Mouse (Mus musculus): ENCODE data around the gene B3gnt3. TPM values are rescaled to one million over a fixed set of nuclear protein-coding genes. Genes with fewer than 3 reads are reported as not detected.
A peak's percentile ranks its signal among the peaks of the same experiment; 100 is the strongest.
"Not testable (repeated sequence)": the region's sequence is repeated elsewhere in the genome, so short reads cannot be mapped to it uniquely, and the experiment has no call there.

Gene B3gnt3
- polyA plus RNA-seq, 1 experiment from 2014 or later = 0.38 TPM

DNA sequence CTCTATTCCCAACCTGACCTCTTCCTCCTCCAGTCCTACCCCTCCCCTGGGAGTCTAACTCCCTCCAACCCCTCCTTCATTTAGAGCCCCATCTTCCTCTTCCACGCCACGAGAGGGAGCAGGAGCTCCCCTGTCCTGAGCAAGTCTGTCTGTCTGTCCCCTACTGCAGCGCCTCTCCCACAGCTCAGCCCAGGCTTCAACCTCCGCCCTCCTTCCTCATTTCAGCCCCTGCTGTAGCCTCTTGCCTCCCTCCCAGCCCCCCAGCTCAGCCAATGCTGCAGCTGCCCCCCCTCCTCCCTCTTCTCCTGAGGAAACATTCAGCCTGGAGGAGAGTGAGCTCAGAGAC lies 471 bp upstream of the B3gnt3 start:
- no peak overlapping the region for H3K27ac ChIP-seq (ENCODE audit: low read depth, low read length)
- H3K4me1 ChIP-seq (ENCODE audit: control insufficient read depth, insufficient read depth, low read length) = no peaks in the 10 kb centered on the region
- no peaks in the 10 kb centered on the region for H3K9me3 ChIP-seq (ENCODE audit: control insufficient read depth, low read length)
- H3K4me3 ChIP-seq (ENCODE audit: low read depth, low read length) = no peak overlapping the region
- WGBS = 38% methylated on average over 4 of the region's 4 CpGs
- DNase-seq (ENCODE audit: low spot score, missing footprints) = no peak
- no peaks in the 10 kb centered on the region for H3K36me3 ChIP-seq (ENCODE audit: control insufficient read depth, insufficient read depth, low read length)
- ATAC-seq (ENCODE audit: low FRiP score) = 0 out of 2 replicates have a peak, but pooled peaks have one; percentile 14
- no peak overlapping the region for H3K4me2 ChIP-seq
- H3K27me3 ChIP-seq (ENCODE audit: control insufficient read depth, insufficient read depth, low read length) = peaks cover 35% of the 10 kb centered on the region
- no peak overlapping the region for H3K9ac ChIP-seq (ENCODE audit: low read length)

DNA sequence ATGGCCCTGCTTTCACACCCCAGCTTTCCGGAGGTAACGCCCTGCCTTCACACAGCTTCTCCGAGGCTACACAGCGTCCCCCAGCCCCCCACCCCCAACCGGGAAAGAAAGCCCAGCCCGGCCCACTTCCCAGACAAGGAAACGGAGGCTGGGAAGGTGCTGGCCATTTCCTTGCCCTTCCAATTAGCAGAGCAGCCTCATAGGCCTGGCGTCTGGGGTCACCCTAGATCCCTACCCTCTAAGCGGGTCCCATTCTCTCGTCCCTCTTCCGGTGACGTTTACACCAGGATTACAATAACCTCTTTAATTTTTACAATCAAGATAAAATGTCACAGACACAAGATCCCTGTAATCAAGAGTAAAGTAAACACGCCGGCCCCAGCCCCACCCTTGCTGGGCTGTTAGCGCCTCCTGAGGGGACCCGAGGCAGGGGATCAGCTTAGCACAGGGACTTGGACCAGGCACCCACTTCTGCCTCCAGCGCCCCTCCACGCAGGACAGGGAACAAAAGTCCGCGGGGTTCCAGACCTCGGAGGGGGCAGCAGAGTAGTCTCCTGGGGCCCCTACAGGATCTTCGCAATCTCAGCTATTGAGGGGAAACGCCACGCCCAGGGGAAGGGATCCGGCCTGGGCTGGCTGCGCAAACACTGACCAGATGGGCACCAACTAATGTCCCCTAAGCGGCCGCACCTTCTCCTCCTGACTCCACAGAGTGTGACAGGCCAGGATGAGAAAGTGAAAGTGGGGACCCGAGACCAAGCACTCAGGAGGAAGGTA lies 908 bp downstream of the B3gnt3 start:
- ATAC-seq (ENCODE audit: low FRiP score) (no peak), DNase-seq (ENCODE audit: low spot score, missing footprints) (peak; percentile 88)
- Histone ChIP-seq H3K9ac (ENCODE audit: low read length) (no peak overlapping the region), H3K4me1 (ENCODE audit: control insufficient read depth, insufficient read depth, low read length) (no peaks in the 10 kb centered on the region), H3K27ac (ENCODE audit: low read depth, low read length) (no peak overlapping the region), H3K4me3 (ENCODE audit: low read depth, low read length) (no peak overlapping the region), H3K27me3 (ENCODE audit: control insufficient read depth, insufficient read depth, low read length) (peaks cover 35% of the 10 kb centered on the region), H3K9me3 (ENCODE audit: control insufficient read depth, low read length) (no peaks in the 10 kb centered on the region), H3K36me3 (ENCODE audit: control insufficient read depth, insufficient read depth, low read length) (no peaks in the 10 kb centered on the region), H3K4me2 (no peak overlapping the region)
- 10% methylated on average over 29 of the region's 29 CpGs for WGBS

DNA sequence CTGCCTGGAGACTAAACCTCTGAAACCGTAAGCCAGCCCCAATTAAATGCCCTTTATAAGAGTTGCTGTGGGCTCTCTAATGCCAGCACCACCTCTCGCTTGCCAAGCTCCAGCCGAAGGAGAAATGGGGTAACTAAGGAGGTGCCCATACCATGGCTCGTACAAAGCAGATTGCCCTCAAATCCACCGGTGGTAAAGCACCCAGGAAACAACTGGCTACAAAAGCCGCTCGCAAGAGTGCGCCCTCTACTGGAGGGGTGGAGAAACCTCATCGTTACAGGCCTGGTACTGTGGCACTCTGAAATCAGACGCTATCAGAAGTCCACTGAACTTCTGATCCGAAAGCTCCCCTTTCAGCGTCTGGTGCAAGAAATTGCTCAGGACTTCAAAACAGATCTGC lies 6.1 kb downstream of the B3gnt3 start:
- not testable (repeated sequence) for ATAC-seq (ENCODE audit: low FRiP score); H3K4me3 ChIP-seq (ENCODE audit: low read depth, low read length)
- WGBS = 61% methylated on average over 12 of the region's 12 CpGs

DNA sequence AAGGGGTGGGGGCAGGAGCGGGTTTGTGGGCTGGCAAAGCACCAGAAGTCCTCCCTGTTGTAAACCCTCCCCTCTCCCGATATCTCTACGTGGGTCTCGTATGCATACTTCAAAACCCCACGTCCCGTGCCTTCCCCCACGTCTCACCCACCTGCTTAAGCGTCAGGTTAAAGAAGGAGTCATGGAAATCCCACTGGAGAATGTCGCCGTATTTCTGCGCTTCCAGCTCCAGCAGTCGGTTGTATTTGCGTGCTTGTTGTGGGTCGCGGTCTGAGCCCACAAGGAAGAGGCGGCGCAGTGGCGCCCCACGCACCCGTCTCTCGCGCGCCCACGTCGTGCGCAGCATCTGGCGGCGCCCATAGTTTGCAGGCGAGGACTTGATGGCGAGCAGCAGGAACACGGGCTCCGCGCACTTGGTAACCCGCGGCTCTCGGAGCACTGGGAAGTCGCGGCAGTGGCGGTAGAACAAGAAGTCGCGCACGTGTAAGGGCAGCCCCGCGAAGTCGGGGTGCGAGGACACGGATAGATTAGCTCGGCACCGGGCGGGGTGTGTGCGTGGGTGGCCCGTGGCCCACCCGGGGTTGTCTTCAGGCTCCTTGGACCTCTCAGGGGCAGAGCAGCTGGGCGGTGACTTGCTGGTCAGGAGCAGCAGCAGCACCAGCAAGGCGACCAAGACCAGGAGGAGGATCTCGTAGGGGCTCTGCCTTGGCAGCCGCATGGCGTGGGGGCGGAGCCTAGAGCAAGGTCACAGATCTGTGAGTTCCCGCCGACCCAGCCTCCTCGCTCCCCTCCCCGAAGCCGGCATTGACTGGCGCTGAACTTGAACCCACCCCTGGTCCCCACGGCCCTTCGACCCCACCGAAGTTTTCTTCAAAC lies 8.2 kb downstream of the B3gnt3 start:
- Histone ChIP-seq H3K4me3 (ENCODE audit: low read depth, low read length) (no peak overlapping the region), H3K27me3 (ENCODE audit: control insufficient read depth, insufficient read depth, low read length) (peaks cover 72% of the 10 kb centered on the region), H3K9me3 (ENCODE audit: control insufficient read depth, low read length) (no peaks in the 10 kb centered on the region), H3K4me2 (no peak overlapping the region; the same call in 1 of the 2 replicates), H3K36me3 (ENCODE audit: control insufficient read depth, insufficient read depth, low read length) (no peaks in the 10 kb centered on the region), H3K9ac (ENCODE audit: low read length) (no peak overlapping the region), H3K4me1 (ENCODE audit: control insufficient read depth, insufficient read depth, low read length) (0 out of 2 replicates have a peak, but pooled peaks cover 3% of the 10 kb centered on the region), H3K27ac (ENCODE audit: low read depth, low read length) (no peak overlapping the region)
- ATAC-seq (ENCODE audit: low FRiP score) (peak; percentile 54; the same call in 1 of the 2 replicates), DNase-seq (ENCODE audit: low spot score, missing footprints) (peak; percentile 89)
- 10% methylated on average over 67 of the region's 68 CpGs for WGBS

More for the DNA sequence above, 6.1 kb downstream of the B3gnt3 start:
- not testable (repeated sequence) for H3K4me2 ChIP-seq; H3K9ac ChIP-seq (ENCODE audit: low read length); H3K27ac ChIP-seq (ENCODE audit: low read depth, low read length); H3K4me1 ChIP-seq (ENCODE audit: control insufficient read depth, insufficient read depth, low read length); H3K9me3 ChIP-seq (ENCODE audit: control insufficient read depth, low read length); H3K36me3 ChIP-seq (ENCODE audit: control insufficient read depth, insufficient read depth, low read length)
- DNase-seq (ENCODE audit: low spot score, missing footprints) = peak; percentile 84
- peaks cover 60% of the 10 kb centered on the region for H3K27me3 ChIP-seq (ENCODE audit: control insufficient read depth, insufficient read depth, low read length)

DNA sequence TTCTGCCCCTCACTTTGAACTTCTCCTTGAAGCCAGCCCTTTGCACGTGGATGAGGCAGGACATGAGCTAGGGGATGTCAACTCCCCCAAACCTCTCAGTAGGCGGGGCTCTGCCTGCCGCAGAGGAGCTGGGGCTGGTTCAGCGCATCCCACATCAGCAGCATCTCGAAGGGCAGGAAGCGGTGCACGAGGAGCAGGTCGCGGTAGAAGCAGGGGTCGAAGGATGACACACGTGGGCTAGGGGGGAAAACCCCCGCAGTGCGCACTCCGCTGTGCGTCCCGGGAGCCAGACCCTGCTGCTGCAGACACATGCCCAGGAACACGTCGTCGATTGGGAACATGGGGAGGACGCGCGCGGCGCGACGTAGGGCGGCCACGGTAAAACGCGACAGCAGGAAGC lies 9.1 kb downstream of the B3gnt3 start:
- ATAC-seq (ENCODE audit: low FRiP score) (no peak), DNase-seq (ENCODE audit: low spot score, missing footprints) (peak; percentile 76)
- no peak overlapping the region for H3K9ac ChIP-seq (ENCODE audit: low read length)
- H3K4me3 ChIP-seq (ENCODE audit: low read depth, low read length) = no peak overlapping the region
- WGBS = 5% methylated on average over 30 of the region's 30 CpGs
- no peak overlapping the region for H3K4me2 ChIP-seq
- no peaks in the 10 kb centered on the region for H3K9me3 ChIP-seq (ENCODE audit: control insufficient read depth, low read length)
- no peaks in the 10 kb centered on the region for H3K36me3 ChIP-seq (ENCODE audit: control insufficient read depth, insufficient read depth, low read length)
- H3K27ac ChIP-seq (ENCODE audit: low read depth, low read length) = no peak overlapping the region
- H3K4me1 ChIP-seq (ENCODE audit: control insufficient read depth, insufficient read depth, low read length) = 0 out of 2 replicates have a peak, but pooled peaks cover 3% of the 10 kb centered on the region
- peaks cover 81% of the 10 kb centered on the region for H3K27me3 ChIP-seq (ENCODE audit: control insufficient read depth, insufficient read depth, low read length)

DNA sequence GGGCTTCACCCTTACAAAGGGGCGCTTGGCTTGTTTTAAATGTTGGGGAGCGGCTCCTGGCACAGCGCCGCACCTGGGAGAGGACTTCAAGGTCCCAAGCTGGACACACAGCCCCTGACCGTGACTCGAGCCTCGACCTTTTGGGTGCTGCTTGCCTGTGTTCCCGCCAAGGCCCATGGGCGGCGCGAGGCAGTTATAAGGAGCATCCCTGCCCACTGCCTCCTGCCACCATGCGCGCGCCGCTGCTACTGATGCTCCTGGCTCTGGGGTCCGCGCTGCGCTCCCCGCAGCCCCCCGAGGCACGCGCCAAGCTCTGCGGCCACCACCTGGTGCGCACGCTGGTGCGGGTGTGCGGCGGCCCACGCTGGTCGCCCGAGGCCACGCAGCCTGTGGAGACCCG lies 12.6 kb downstream of the B3gnt3 start, which contains the start of gene Insl3:
TSS of gene Insl3 (plus strand) at position 187 of the 400 bp plus-strand sequence.
- ATAC-seq (ENCODE audit: low FRiP score) = no peak
- Histone ChIP-seq H3K4me3 (ENCODE audit: low read depth, low read length) (no peak within 1 kb of the TSS), H3K27ac (ENCODE audit: low read depth, low read length) (no peak within 1 kb of the TSS), H3K4me1 (ENCODE audit: control insufficient read depth, insufficient read depth, low read length) (0 out of 2 replicates have a peak, but pooled peaks cover 8% of the 10 kb centered on the region), H3K4me2 (no peak within 1 kb of the TSS), H3K9me3 (ENCODE audit: control insufficient read depth, low read length) (no peaks in the 10 kb centered on the region), H3K9ac (ENCODE audit: low read length) (no peak within 1 kb of the TSS), H3K27me3 (ENCODE audit: control insufficient read depth, insufficient read depth, low read length) (peaks cover 100% of the 10 kb centered on the region), H3K36me3 (ENCODE audit: control insufficient read depth, insufficient read depth, low read length) (no peaks in the 10 kb centered on the region)
- WGBS = 5% methylated on average over 33 of the region's 33 CpGs
- peak; percentile 83 for DNase-seq (ENCODE audit: low spot score, missing footprints)

DNA sequence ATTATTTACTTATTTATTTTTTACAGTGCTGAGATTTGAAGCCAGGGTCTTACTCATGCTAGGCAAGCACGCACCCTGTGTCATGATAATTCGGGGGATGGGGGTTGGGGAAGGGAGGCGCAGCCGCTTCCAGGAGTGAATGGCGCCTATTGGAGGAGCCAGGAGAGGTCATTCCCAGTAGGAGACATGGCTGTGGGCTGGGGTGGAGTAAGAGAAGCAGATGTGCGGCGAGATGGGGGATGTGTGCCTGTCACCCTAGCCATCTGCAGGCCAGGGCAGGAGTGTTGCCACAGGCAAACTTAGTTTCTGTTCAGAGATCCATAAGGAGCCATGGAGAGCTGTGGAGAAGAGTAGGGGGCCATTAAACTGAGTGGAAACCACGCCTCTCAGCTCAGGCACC lies 14.0 kb downstream of the B3gnt3 start:
- Histone ChIP-seq H3K4me3 (ENCODE audit: low read depth, low read length) (no peak overlapping the region), H3K27me3 (ENCODE audit: control insufficient read depth, insufficient read depth, low read length) (peaks cover 100% of the 10 kb centered on the region), H3K27ac (ENCODE audit: low read depth, low read length) (no peak overlapping the region), H3K4me2 (no peak overlapping the region), H3K4me1 (ENCODE audit: control insufficient read depth, insufficient read depth, low read length) (0 out of 2 replicates have a peak, but pooled peaks cover 6% of the 10 kb centered on the region), H3K9me3 (ENCODE audit: control insufficient read depth, low read length) (no peaks in the 10 kb centered on the region), H3K36me3 (ENCODE audit: control insufficient read depth, insufficient read depth, low read length) (no peaks in the 10 kb centered on the region), H3K9ac (ENCODE audit: low read length) (no peak overlapping the region)
- under 1% methylated on average over 8 of the region's 8 CpGs for WGBS
- peak; percentile 82 for DNase-seq (ENCODE audit: low spot score, missing footprints)
- no peak for ATAC-seq (ENCODE audit: low FRiP score)

DNA sequence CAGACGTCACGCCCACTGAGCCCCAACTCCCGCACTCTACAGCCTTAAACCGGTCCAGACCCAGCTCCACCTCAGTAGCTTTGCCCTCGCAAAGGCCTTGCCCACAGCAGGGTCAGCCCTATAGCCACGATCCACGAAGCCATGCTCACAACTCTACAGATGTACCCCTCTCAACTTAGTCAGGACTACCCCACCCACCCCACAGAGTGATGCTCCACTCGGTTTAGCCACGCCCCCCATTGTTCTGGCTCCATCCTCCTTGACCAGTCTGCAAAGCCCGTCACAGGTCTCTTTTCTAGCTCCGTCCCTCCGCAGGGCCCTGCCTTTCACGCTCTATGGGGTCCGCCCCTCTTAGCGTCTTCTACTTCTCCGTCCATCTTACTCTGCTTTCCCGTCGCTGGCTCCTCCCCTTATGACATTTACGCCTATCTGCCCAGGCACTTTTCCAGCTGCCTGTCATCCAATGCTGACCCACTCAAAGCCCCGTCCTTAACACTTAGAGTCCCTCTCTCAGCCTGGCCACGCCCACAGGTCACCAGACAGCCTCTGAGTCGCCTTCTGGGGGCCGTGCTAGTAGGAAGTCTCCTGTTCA lies 15.3 kb downstream of the B3gnt3 start:
- H3K27me3 ChIP-seq (ENCODE audit: control insufficient read depth, insufficient read depth, low read length) = peaks cover 100% of the 10 kb centered on the region
- H3K4me1 ChIP-seq (ENCODE audit: control insufficient read depth, insufficient read depth, low read length) = 0 out of 2 replicates have a peak, but pooled peaks cover 6% of the 10 kb centered on the region
- peak; percentile 91 for DNase-seq (ENCODE audit: low spot score, missing footprints)
- ATAC-seq (ENCODE audit: low FRiP score) = peak; percentile 62
- no peaks in the 10 kb centered on the region for H3K36me3 ChIP-seq (ENCODE audit: control insufficient read depth, insufficient read depth, low read length)
- no peak overlapping the region for H3K9ac ChIP-seq (ENCODE audit: low read length)
- WGBS = 1% methylated on average over 23 of the region's 23 CpGs
- H3K4me2 ChIP-seq = peak overlapping the region; percentile 30
- no peak overlapping the region for H3K27ac ChIP-seq (ENCODE audit: low read depth, low read length)
- H3K9me3 ChIP-seq (ENCODE audit: control insufficient read depth, low read length) = no peaks in the 10 kb centered on the region
- H3K4me3 ChIP-seq (ENCODE audit: low read depth, low read length) = no peak overlapping the region
